ENCODE assay signal across 31 mouse cellular contexts in the genomic region with DNA sequence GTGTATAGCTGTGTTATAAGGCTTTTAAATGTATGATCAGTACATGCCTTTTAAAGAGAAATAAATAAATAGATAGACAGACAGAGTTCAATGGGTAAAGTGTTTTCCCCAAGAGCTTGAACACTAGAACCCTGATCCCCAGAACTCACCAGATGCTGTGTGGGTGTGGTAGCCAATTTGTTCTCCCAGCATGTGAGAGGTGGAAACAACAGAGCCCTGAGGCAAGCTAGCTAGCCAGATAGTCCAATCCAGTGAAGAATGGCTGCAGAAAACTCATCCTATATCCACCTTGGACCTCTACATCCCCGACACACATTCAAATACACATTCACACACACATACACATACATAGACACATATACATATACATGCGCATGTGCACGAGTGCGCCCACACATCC.
"Had no signal": no experiment of that assay in that cellular context is flagged by ENCODE, and none has a peak within 500 bp of the region (broad histone marks: within the 10 kb centered on the region; RNA-seq: fewer than 3 reads in every experiment).

No protein-coding gene starts in this region.

- H3K4me1 ChIP-seq: liver, embryonic 12.5 days; lung, embryonic 15.5 days had no signal

- ATAC-seq: liver, embryonic 12.5 days; liver, postnatal 0 days; lung, postnatal 0 days; midbrain, embryonic 13.5 days; midbrain, embryonic 15.5 days; midbrain, embryonic 16.5 days had no signal

- H3K9me3 ChIP-seq: limb, embryonic 10.5 days; limb, embryonic 12.5 days; limb, embryonic 13.5 days; limb, embryonic 15.5 days; liver, embryonic 12.5 days; liver, embryonic 13.5 days; liver, embryonic 15.5 days; lung, embryonic 15.5 days; megakaryocyte, embryonic 14.5 days; midbrain, embryonic 12.5 days; midbrain, embryonic 13.5 days; midbrain, embryonic 15.5 days; neural tube, embryonic 12.5 days; neural tube, embryonic 13.5 days had no signal

- DNase-seq: left cerebral cortex, postnatal 4 days; liver; liver, embryonic 13.5 days; liver, postnatal 0 days; lung, adult 18-20 months; lung, adult 2 months; lung, embryonic 14.5 days; lung, postnatal 10 days; lung, postnatal 14 days; lung, postnatal 36 days; lung, postnatal 4 days; midbrain, embryonic 14.5 days had no signal

- H3K4me3 ChIP-seq: limb, embryonic 10.5 days; limb, embryonic 12.5 days; limb, embryonic 13.5 days; limb, embryonic 15.5 days; liver, embryonic 12.5 days; liver, embryonic 13.5 days; liver, embryonic 15.5 days; lung, embryonic 15.5 days; megakaryocyte, embryonic 14.5 days; midbrain, embryonic 12.5 days; midbrain, embryonic 13.5 days; midbrain, embryonic 15.5 days; myocyte; neural tube, embryonic 12.5 days; neural tube, embryonic 13.5 days had no signal

- H3K27ac ChIP-seq: limb, embryonic 10.5 days; limb, embryonic 12.5 days; limb, embryonic 13.5 days; limb, embryonic 15.5 days; liver, embryonic 12.5 days; liver, embryonic 13.5 days; liver, embryonic 14.5 days; liver, embryonic 15.5 days; lung, embryonic 15.5 days; macrophage; midbrain, embryonic 12.5 days; midbrain, embryonic 13.5 days; midbrain, embryonic 15.5 days; neural tube, embryonic 12.5 days; neural tube, embryonic 13.5 days had no signal

- H3K4me2 ChIP-seq: limb, embryonic 12.5 days; limb, embryonic 13.5 days; limb, embryonic 15.5 days; liver, embryonic 11.5 days; liver, embryonic 12.5 days; liver, embryonic 13.5 days; liver, embryonic 15.5 days; lung, embryonic 14.5 days; lung, embryonic 15.5 days; midbrain, embryonic 12.5 days; midbrain, embryonic 13.5 days; midbrain, embryonic 15.5 days; neural tube, embryonic 12.5 days; neural tube, embryonic 13.5 days had no signal

- H3K36me3 ChIP-seq: limb, embryonic 10.5 days; limb, embryonic 12.5 days; limb, embryonic 13.5 days; limb, embryonic 15.5 days; liver, embryonic 12.5 days; liver, embryonic 13.5 days; liver, embryonic 15.5 days; lung, embryonic 15.5 days; midbrain, embryonic 12.5 days; midbrain, embryonic 13.5 days; midbrain, embryonic 15.5 days; neural tube, embryonic 12.5 days; neural tube, embryonic 13.5 days had no signal

- H3K9ac ChIP-seq: limb, embryonic 12.5 days; limb, embryonic 13.5 days; limb, embryonic 15.5 days; liver, embryonic 12.5 days; liver, embryonic 13.5 days; liver, embryonic 14.5 days; liver, embryonic 15.5 days; liver, postnatal 0 days; lung, embryonic 14.5 days; lung, embryonic 15.5 days; midbrain, embryonic 12.5 days; midbrain, embryonic 13.5 days; midbrain, embryonic 15.5 days; neural tube, embryonic 12.5 days; neural tube, embryonic 13.5 days had no signal
